Mouse (Mus musculus): ENCODE results near the gene Irs2. TPM values are rescaled to one million over a fixed set of nuclear protein-coding genes. Genes with fewer than 3 reads are reported as not detected.

Irs2 gene
- polyA plus RNA-seq, 1 experiment: 5.2 TPM

DNA sequence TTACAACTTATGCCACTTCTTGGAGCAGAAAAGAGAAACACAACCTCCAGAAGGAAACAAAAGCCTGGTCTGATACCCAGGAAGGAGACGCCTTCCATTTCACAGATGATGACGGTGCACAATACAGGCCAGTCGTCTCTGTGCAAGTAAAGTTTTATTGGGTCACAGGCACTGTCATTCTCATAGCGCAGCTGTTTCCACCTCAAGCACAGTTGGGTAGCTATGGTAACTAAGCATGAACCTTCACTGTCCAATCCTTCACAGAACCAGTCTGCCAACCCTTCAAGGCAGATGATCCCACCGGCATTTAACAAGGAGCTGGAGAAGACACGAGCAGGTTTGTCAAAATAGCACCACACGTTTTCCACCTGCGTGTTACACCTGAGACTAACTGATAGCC lies 16.2 kb downstream of the Irs2 start:
- H3K4me3 ChIP-seq (ENCODE audit: insufficient read depth, low read length): no peak overlapping the region
- H3K4me1 ChIP-seq (ENCODE audit: control insufficient read depth, insufficient read depth, low read length): peaks cover 9% of the 10 kb centered on the region; the same call in 1 of the 2 replicates

GRCm38 (mm10) chr8:10991323-10991722 lies 16.9 kb downstream of the Irs2 start:
- TF ChIP-seq CTCF (IDR thresholded peaks at IDR 0.05; ENCODE audit: low read depth, low read length) (no peak), POLR2A (IDR thresholded peaks at IDR 0.05; ENCODE audit: borderline replicate concordance, low read depth, low read length) (no peak)
- Histone ChIP-seq H3K27ac (ENCODE audit: insufficient read depth, low read depth, low read length) (no peak overlapping the region), H3K4me3 (ENCODE audit: insufficient read depth, low read length) (no peak overlapping the region), H3K4me1 (ENCODE audit: control insufficient read depth, insufficient read depth, low read length) (peaks cover 9% of the 10 kb centered on the region; the same call in 1 of the 2 replicates)

More for the DNA sequence above, 16.2 kb downstream of the Irs2 start:
- H3K27ac ChIP-seq (ENCODE audit: insufficient read depth, low read depth, low read length): no peak overlapping the region
- no peak for TF ChIP-seq POLR2A (IDR thresholded peaks at IDR 0.05; ENCODE audit: borderline replicate concordance, low read depth, low read length)
- TF ChIP-seq CTCF (IDR thresholded peaks at IDR 0.05; ENCODE audit: low read depth, low read length): no peak

- Histone ChIP-seq H3K4me1 (ENCODE audit: control insufficient read depth, insufficient read depth, low read length) (peaks cover 9% of the 10 kb centered on the region; the same call in 1 of the 2 replicates), H3K27ac (ENCODE audit: insufficient read depth, low read depth, low read length) (no peak overlapping the region)
- TF ChIP-seq POLR2A (IDR thresholded peaks at IDR 0.05; ENCODE audit: borderline replicate concordance, low read depth, low read length) (no peak), CTCF (IDR thresholded peaks at IDR 0.05; ENCODE audit: low read depth, low read length) (no peak)
These were observed 17.7 kb downstream of the Irs2 start for GRCm38 (mm10) chr8:10990421-10991110.

DNA sequence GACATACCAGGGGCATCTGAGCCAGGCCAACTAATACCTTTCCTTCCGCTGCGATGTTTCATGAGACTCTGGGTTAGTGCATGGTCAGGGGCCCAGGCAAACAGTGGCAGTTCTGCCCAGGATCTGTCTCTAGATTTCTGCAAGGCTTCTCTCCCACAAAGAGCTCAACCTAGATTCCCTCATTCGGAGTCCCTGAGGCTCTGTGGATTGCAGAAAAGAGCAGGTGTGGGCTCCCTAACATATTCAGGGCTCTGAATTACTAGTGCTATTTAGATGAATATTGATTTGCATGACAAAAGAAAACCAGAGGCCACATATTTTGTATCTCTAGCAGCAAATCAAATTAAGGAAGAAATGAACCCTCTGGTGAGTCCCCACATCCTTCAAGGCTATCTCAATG lies 18.3 kb downstream of the Irs2 start:
- H3K4me3 ChIP-seq (ENCODE audit: insufficient read depth, low read length): no peak overlapping the region
- TF ChIP-seq POLR2A (IDR thresholded peaks at IDR 0.05; ENCODE audit: borderline replicate concordance, low read depth, low read length) (no peak), CTCF (IDR thresholded peaks at IDR 0.05; ENCODE audit: low read depth, low read length) (no peak)
- peaks cover 9% of the 10 kb centered on the region; the same call in 1 of the 2 replicates for H3K4me1 ChIP-seq (ENCODE audit: control insufficient read depth, insufficient read depth, low read length)
- no peak overlapping the region for H3K27ac ChIP-seq (ENCODE audit: insufficient read depth, low read depth, low read length)

More at GRCm38 (mm10) chr8:10990421-10991110, 17.7 kb downstream of the Irs2 start:
- no peak overlapping the region for H3K4me3 ChIP-seq (ENCODE audit: insufficient read depth, low read length)

- H3K4me3 ChIP-seq (ENCODE audit: insufficient read depth, low read length): no peak overlapping the region
- H3K27ac ChIP-seq (ENCODE audit: insufficient read depth, low read depth, low read length): no peak overlapping the region
- peaks cover 9% of the 10 kb centered on the region; the same call in 1 of the 2 replicates for H3K4me1 ChIP-seq (ENCODE audit: control insufficient read depth, insufficient read depth, low read length)
- no peak for TF ChIP-seq POLR2A (IDR thresholded peaks at IDR 0.05; ENCODE audit: borderline replicate concordance, low read depth, low read length)
- TF ChIP-seq CTCF (IDR thresholded peaks at IDR 0.05; ENCODE audit: low read depth, low read length): no peak
These were observed 21.6 kb downstream of the Irs2 start for GRCm38 (mm10) chr8:10986638-10987037.

DNA sequence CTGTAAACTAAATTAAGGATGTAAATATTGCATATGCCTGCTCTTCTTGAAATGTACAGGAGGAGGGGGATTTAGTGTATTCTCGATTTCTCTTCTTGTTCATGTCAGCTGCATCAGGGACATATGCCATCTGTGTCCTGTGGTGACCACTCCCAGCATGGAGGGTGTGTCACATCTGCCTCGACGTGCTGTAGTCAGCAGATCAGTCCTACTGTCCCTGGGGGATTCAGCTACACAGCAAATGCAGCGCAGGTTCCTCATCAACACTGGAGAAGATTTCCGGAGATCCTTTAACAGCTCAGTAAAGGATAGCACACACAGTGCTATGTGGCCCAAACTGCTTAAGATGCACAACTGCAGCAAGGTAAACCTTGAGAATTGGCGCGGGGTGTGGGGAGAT lies 23.2 kb downstream of the Irs2 start:
- Histone ChIP-seq H3K27ac (ENCODE audit: insufficient read depth, low read depth, low read length) (no peak overlapping the region), H3K4me1 (ENCODE audit: control insufficient read depth, insufficient read depth, low read length) (peaks cover 3% of the 10 kb centered on the region; the same call in 1 of the 2 replicates), H3K4me3 (ENCODE audit: insufficient read depth, low read length) (no peak overlapping the region)
- TF ChIP-seq CTCF (IDR thresholded peaks at IDR 0.05; ENCODE audit: low read depth, low read length): no peak
- TF ChIP-seq POLR2A (IDR thresholded peaks at IDR 0.05; ENCODE audit: borderline replicate concordance, low read depth, low read length): no peak

GRCm38 (mm10) chr8:10980876-10981275 lies 27.4 kb downstream of the Irs2 start:
- TF ChIP-seq POLR2A (IDR thresholded peaks at IDR 0.05; ENCODE audit: borderline replicate concordance, low read depth, low read length) (no peak), CTCF (IDR thresholded peaks at IDR 0.05; ENCODE audit: low read depth, low read length) (no peak)
- no peak overlapping the region for H3K27ac ChIP-seq (ENCODE audit: insufficient read depth, low read depth, low read length)
- no peaks in the 10 kb centered on the region for H3K4me1 ChIP-seq (ENCODE audit: control insufficient read depth, insufficient read depth, low read length)
- H3K4me3 ChIP-seq (ENCODE audit: insufficient read depth, low read length): no peak overlapping the region

DNA sequence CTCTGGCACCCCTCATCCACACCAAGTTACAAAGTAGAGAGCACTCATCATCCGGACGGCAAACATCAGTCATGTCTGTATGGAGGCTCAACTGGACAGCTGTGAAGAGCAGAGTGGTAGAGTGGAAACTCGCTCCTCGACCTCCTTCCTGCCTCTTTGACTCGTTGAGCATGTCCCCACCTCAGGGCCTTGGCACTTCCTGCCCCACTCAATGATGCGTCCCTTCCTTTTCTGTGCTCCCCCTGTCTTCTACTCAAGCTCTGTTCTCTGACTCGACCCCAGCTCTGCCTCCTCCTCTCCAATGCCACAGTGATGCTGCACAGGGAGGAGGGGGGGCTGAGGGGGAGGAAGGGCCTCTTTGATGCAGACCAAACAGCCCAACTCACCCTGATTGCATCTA lies 28.3 kb downstream of the Irs2 start:
- no peaks in the 10 kb centered on the region for H3K4me1 ChIP-seq (ENCODE audit: control insufficient read depth, insufficient read depth, low read length)
- TF ChIP-seq CTCF (IDR thresholded peaks at IDR 0.05; ENCODE audit: low read depth, low read length) (no peak), POLR2A (IDR thresholded peaks at IDR 0.05; ENCODE audit: borderline replicate concordance, low read depth, low read length) (no peak)
- H3K4me3 ChIP-seq (ENCODE audit: insufficient read depth, low read length): no peak overlapping the region
- no peak overlapping the region for H3K27ac ChIP-seq (ENCODE audit: insufficient read depth, low read depth, low read length)

DNA sequence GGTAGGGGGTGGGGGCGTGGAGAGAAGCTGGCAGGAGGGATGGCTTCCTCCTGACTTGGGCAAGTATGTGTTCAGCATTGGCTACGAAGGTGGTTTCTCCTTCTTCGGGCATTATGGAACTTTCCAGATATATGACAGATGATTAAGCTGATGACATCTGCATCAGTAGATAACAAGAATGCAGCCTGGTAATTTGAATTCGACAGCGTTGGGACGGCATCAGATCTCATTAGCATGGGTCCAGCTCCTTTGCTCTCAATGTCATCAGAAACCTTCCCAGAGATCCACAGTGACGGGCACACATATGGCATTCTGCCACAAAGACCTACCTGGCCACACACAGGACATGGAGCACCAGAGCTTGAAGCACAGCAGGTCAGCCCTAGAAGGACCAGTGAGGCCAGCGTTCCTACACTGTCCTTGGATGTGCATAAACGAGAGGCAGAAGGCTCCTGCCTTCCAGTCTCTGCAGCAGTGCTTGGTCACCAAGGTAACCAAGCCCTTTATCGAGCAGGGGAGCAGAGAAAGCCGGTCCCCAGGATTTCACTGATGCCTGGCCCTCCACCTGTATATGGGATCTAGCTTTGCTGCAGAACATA lies 29.0 kb downstream of the Irs2 start:
- H3K27ac ChIP-seq (ENCODE audit: insufficient read depth, low read depth, low read length): no peak overlapping the region
- H3K4me1 ChIP-seq (ENCODE audit: control insufficient read depth, insufficient read depth, low read length): no peaks in the 10 kb centered on the region
- no peak for TF ChIP-seq POLR2A (IDR thresholded peaks at IDR 0.05; ENCODE audit: borderline replicate concordance, low read depth, low read length)
- TF ChIP-seq CTCF (IDR thresholded peaks at IDR 0.05; ENCODE audit: low read depth, low read length): no peak
- no peak overlapping the region for H3K4me3 ChIP-seq (ENCODE audit: insufficient read depth, low read length)

- H3K27ac ChIP-seq (ENCODE audit: insufficient read depth, low read depth, low read length): no peak overlapping the region
- H3K4me3 ChIP-seq (ENCODE audit: insufficient read depth, low read length): no peak overlapping the region
- TF ChIP-seq CTCF (IDR thresholded peaks at IDR 0.05; ENCODE audit: low read depth, low read length) (no peak), POLR2A (IDR thresholded peaks at IDR 0.05; ENCODE audit: borderline replicate concordance, low read depth, low read length) (no peak)
- H3K4me1 ChIP-seq (ENCODE audit: control insufficient read depth, insufficient read depth, low read length): no peaks in the 10 kb centered on the region
These were observed 29.9 kb downstream of the Irs2 start for GRCm38 (mm10) chr8:10978377-10978776.

Data from bone marrow macrophage, adult 2 months (primary cell).